Mouse (Mus musculus) forebrain, embryonic 12.5 days (tissue): ENCODE measurements around the gene Prss35. TPM values are rescaled to one million over a fixed set of nuclear protein-coding genes. Genes with fewer than 3 reads are reported as not detected.

ENCODE experiments used
- ATAC-seq: fragments of 200-750 bp; cut with Nextera tagmentation; 2 replicates; pipeline ENCODE4 v1.8.0; 2017; ENCODE audit warnings: moderate TSS enrichment; ENCODE audit not compliant: low FRiP score
- H3K27ac ChIP-seq: fragments of 300-500 bp; sonication (generic); 2 replicates; pipeline ENCODE4 v1.5.1; 2016; ENCODE audit warnings: mild to moderate bottlenecking
- H3K27me3 ChIP-seq: fragments of 300-500 bp; sonication (generic); 2 replicates; pipeline ENCODE4 v1.6.1; 2016; ENCODE audit warnings: mild to moderate bottlenecking
- H3K36me3 ChIP-seq: fragments of 300-500 bp; sonication (generic); replicated peaks from 2 replicates; pipeline ENCODE4 v1.6.1; 2016; ENCODE audit warnings: mild to moderate bottlenecking
- H3K4me1 ChIP-seq: fragments of 300-500 bp; sonication (generic); 2 replicates; pipeline ENCODE4 v1.6.1; 2016
- H3K4me2 ChIP-seq: fragments of 300-500 bp; sonication (generic); 2 replicates; pipeline ENCODE4 v1.6.1; 2016; ENCODE audit warnings: mild to moderate bottlenecking, moderate library complexity
- H3K4me3 ChIP-seq: fragments of 300-500 bp; sonication (generic); replicated peaks from 2 replicates; pipeline ENCODE4 v1.5.1; 2016; ENCODE audit warnings: mild to moderate bottlenecking
- H3K9ac ChIP-seq: fragments of 300-500 bp; sonication (generic); 2 replicates; pipeline ENCODE4 v1.6.1; 2016; ENCODE audit warnings: mild to moderate bottlenecking
- H3K9me3 ChIP-seq: fragments of 300-500 bp; sonication (generic); 2 replicates; pipeline ENCODE4 v1.6.1; 2016
- WGBS: fragments of 180-500 bp; shearing (Covaris S2); methylation state at CpG from one replicate; pipeline ENCODE4 v1.1.7; 2016; 5-methylcytosine and 5-hydroxymethylcytosine counted together
- polyA plus RNA-seq: library from polyadenylated mRNA; unstranded; fragments of >200 nt; fragmentation: Nextera tagmentation; extraction: Ambion mirVana; gene quantifications from 2 replicates; pipeline ENCODE4 v1.2.1, GENCODE M21; 2016

Prss35 gene
- polyA plus RNA-seq, 1 experiment from 2014 or later: 1.7 TPM

DNA sequence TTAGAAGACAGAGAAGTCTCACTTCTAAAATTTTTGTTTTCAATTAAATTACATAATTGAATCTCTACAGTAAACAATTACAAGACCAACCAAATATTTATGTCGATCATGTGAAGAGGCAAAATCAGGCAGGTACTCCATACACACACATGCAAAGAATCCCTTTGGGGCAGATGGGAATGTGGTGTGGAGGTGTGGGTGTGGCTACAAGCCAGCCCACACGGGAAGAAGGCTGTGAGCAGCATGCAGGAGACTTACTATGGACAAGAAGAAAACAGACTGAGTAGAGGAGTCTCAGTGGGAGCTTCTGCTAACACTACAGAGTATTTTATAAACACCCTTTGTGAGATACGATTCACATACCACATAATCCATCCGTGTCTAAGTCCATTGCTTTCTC, 34.8 kb downstream of the Prss35 start:
- 72% methylated on average over 4 of the region's 4 CpGs for WGBS
- no peaks in the 10 kb centered on the region for H3K27me3 ChIP-seq

DNA sequence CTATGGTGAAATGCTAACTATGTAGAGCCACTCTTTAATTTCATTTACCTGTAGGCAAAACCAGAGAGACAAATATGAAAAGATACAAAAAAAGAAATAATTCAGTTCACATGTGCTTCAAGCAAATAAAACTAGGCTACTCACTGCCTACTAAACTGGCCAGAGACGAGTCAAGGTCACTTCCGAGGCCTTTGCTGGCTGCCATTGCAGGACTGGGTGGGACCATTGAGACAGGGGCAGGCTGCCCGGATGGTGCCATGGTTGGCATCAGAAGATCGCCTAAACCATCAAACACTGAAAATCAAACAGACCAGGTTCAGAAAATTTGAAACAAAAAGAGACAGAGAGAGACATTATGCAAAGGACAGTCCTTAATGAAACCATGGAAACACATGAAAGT, 38.0 kb downstream of the Prss35 start:
- no peaks in the 10 kb centered on the region for H3K4me1 ChIP-seq
- WGBS: 94% methylated on average over 4 of the region's 4 CpGs
- H3K36me3 ChIP-seq: no peaks in the 10 kb centered on the region
- no peak overlapping the region for H3K4me2 ChIP-seq
- no peak overlapping the region for H3K9ac ChIP-seq
- H3K9me3 ChIP-seq: no peaks in the 10 kb centered on the region
- H3K4me3 ChIP-seq: no peak overlapping the region
- H3K27me3 ChIP-seq: no peaks in the 10 kb centered on the region
- no peak for ATAC-seq
- no peak overlapping the region for H3K27ac ChIP-seq

More for the DNA sequence above, 34.8 kb downstream of the Prss35 start:
- no peak overlapping the region for H3K4me2 ChIP-seq
- no peaks in the 10 kb centered on the region for H3K4me1 ChIP-seq
- no peak overlapping the region for H3K4me3 ChIP-seq
- H3K9me3 ChIP-seq: no peaks in the 10 kb centered on the region
- H3K36me3 ChIP-seq: 0 out of 2 replicates have a peak, but pooled peaks cover 2% of the 10 kb centered on the region
- no peak overlapping the region for H3K27ac ChIP-seq
- no peak overlapping the region for H3K9ac ChIP-seq
- no peak for ATAC-seq

DNA sequence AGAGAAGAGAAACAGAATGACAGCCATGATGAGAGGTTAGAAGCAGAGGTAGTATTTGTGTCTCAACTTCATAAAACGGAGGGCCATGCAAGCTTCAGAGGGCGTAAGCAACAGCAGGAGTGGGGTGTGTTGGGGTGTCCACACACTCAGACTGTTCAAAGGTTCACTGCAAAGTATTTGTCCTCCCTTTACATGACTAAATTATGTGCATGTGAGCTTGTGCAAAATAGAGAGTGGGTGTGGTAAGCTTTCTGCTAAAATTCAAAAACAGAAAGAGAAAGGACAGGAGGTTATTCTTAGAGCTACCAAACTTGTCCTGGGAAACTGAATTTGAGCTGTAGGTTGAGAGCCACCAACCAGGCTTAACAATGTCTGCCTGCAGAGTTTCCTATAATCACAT, 39.4 kb downstream of the Prss35 start:
- H3K4me1 ChIP-seq: no peaks in the 10 kb centered on the region
- 88% methylated on average over 2 of the region's 2 CpGs for WGBS

DNA sequence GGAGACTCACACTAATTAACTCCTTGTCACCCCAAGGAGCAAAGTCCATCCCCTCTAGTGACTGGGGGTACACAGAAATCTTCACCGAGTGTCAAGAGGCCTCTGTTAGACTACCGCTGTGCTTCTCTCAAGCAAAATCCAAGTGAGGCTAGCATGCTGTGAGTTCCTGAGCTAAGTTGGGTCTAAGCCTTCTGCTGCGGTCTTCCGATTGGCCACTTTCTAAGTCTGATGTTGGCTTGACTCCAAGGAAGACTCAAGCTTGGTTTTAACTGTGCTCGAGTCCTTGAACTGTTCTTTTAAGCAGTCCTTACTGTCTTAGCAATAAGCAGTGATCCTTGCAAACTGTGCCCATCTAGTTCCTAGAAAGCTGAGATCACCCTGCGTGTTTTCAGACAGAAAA, 45.7 kb downstream of the Prss35 start:
- H3K4me2 ChIP-seq: no peak overlapping the region

More for the DNA sequence above, 39.4 kb downstream of the Prss35 start:
- Histone ChIP-seq H3K4me2 (no peak overlapping the region), H3K27ac (no peak overlapping the region), H3K9ac (no peak overlapping the region), H3K27me3 (no peaks in the 10 kb centered on the region), H3K9me3 (no peaks in the 10 kb centered on the region), H3K4me3 (no peak overlapping the region), H3K36me3 (no peaks in the 10 kb centered on the region)
- ATAC-seq: no peak

DNA sequence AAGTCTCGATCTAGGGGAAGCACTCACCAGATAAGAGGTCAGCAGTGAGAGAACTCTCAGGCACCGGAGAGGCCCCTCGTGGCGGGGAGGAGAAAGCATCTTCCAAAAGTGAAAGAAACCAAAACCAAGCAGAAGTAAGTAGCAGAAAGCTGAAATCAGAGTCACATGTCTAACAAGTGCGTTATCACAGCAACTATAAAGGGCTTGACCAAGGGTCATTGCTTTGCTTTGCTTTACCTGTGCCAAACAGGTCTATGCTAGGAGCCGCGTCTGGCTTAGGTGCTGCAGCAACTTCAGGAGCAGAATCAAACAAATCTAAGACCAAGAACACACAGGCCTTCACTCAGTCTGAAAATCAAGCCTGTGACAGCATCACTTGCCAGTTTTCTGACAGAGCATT, 48.5 kb downstream of the Prss35 start:
- H3K4me2 ChIP-seq: no peak overlapping the region
- no peak overlapping the region for H3K4me3 ChIP-seq
- WGBS: 91% methylated on average over 7 of the region's 7 CpGs
- H3K9ac ChIP-seq: no peak overlapping the region
- no peaks in the 10 kb centered on the region for H3K4me1 ChIP-seq
- H3K27me3 ChIP-seq: no peaks in the 10 kb centered on the region
- no peaks in the 10 kb centered on the region for H3K9me3 ChIP-seq
- H3K36me3 ChIP-seq: no peaks in the 10 kb centered on the region
- no peak overlapping the region for H3K27ac ChIP-seq
- ATAC-seq: no peak

More for the DNA sequence above, 45.7 kb downstream of the Prss35 start:
- H3K9ac ChIP-seq: no peak overlapping the region
- no peaks in the 10 kb centered on the region for H3K4me1 ChIP-seq
- H3K4me3 ChIP-seq: no peak overlapping the region
- no peaks in the 10 kb centered on the region for H3K36me3 ChIP-seq
- ATAC-seq: no peak
- no peaks in the 10 kb centered on the region for H3K27me3 ChIP-seq
- H3K27ac ChIP-seq: no peak overlapping the region
- 86% methylated on average over 6 of the region's 6 CpGs for WGBS
- H3K9me3 ChIP-seq: no peaks in the 10 kb centered on the region

DNA sequence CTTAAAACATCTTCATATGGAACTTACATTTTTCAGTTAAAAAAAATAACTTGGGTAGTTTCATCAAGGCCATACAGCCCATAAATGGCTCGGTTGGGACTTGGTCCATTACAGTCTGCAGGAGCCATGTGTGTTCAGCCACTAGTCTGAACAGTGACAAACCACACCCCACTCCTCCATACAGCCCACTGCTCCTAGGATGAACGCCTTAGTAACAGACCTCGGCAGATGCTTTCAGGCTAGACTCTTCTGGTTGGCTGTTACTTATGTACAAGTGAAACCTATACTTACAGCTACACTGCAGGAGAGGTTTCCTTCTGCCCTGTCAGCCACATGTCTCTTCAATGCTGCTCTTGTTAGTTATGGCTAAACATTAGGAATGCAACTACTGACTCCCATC, 51.8 kb downstream of the Prss35 start:
- no peak for ATAC-seq
- Histone ChIP-seq H3K9ac (no peak overlapping the region), H3K9me3 (no peaks in the 10 kb centered on the region), H3K27me3 (no peaks in the 10 kb centered on the region), H3K4me2 (no peak overlapping the region), H3K4me1 (no peaks in the 10 kb centered on the region), H3K27ac (no peak overlapping the region), H3K4me3 (no peak overlapping the region), H3K36me3 (no peaks in the 10 kb centered on the region)
- WGBS: 68% methylated on average over 3 of the region's 3 CpGs

DNA sequence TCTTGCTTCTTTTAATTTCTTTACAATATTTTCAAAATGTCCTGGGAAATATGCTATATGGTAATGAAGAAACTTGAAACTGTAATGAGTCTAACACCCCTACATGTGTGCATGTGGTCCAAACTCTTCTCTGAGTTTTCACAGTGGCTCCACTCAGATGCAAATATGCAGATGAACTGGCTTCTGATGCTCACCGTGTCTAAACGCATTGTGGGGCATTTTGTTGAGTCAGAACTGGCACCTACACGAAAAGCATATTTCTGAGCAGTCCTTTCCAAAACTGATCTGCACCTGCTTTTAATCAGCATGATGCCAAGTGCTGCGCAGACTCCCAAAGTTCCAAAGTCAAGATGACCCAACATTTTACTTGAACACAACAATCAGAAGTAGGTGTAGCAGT, 54.1 kb downstream of the Prss35 start:
- 92% methylated on average over 4 of the region's 4 CpGs for WGBS
- Histone ChIP-seq H3K9me3 (no peaks in the 10 kb centered on the region), H3K9ac (no peak overlapping the region), H3K4me3 (no peak overlapping the region), H3K27ac (no peak overlapping the region), H3K36me3 (no peaks in the 10 kb centered on the region), H3K4me1 (no peaks in the 10 kb centered on the region), H3K27me3 (no peaks in the 10 kb centered on the region), H3K4me2 (no peak overlapping the region)
- ATAC-seq: no peak

DNA sequence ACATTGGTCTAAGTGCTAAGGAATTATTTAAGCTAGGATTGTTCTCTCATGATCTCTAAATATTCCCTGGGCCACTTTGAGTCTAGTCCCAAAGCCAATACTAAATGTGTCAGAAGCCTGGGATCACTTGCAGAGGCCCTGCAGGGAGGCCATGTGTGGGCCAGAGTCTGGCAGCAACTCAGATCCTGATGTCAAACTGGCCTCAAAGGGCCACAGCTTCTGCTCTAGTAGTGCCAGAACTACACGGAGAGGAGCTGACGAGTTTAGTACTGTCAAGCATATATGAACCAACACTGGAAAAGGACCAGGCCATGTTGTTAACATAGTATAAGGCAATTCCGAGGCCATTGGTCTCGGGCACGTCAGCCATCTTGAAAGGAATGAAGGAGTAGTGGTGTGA, 54.7 kb downstream of the Prss35 start:
- Histone ChIP-seq H3K4me1 (no peaks in the 10 kb centered on the region), H3K36me3 (no peaks in the 10 kb centered on the region), H3K9me3 (no peaks in the 10 kb centered on the region), H3K4me2 (no peak overlapping the region), H3K9ac (no peak overlapping the region), H3K4me3 (no peak overlapping the region), H3K27me3 (no peaks in the 10 kb centered on the region), H3K27ac (no peak overlapping the region)
- no peak for ATAC-seq
- WGBS: 91% methylated on average over 5 of the region's 5 CpGs

DNA sequence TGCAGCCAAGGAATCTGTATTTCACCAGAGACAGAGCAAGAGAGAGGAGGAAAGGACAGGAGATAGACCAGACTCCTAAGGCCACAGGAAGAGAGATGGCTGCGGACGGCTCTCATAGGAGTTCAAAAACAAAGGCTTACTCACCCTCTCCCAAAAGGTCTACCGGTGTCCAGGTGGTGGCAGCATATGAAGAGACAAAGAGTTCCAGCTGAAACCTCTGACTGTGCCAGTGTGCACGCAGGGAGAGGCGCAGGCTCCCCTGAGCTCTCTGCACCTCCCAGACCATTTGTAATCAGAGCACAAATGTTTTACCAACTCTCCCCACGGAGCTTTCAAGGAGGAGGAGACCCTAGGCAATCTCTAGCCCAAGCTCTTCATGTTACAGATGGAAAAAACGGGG, 55.2 kb downstream of the Prss35 start:
- Histone ChIP-seq H3K4me3 (no peak overlapping the region), H3K4me1 (no peaks in the 10 kb centered on the region), H3K9ac (no peak overlapping the region)

DNA sequence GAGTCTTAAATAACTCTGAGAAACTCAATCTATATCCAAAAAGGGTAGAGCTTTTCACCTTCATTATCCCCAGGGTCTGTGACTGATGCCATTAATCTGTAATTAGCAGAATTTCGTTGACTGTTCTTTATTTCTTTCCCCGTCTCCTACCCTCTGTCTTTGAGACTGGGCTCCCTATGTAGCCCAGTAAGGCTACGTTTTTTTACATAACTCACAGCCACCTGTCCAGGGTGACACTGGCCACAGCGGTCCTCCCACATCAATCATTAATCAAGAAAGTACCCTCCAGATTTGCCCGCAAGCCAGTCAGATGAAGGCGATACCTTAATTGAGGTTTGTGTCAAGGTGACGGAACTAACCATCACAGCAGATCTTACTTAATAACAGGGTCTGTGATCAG, 55.6 kb downstream of the Prss35 start:
- H3K27ac ChIP-seq: no peak overlapping the region
- ATAC-seq: no peak
- H3K36me3 ChIP-seq: no peaks in the 10 kb centered on the region
- 71% methylated on average over 7 of the region's 7 CpGs for WGBS
- no peak overlapping the region for H3K4me2 ChIP-seq
- H3K9ac ChIP-seq: no peak overlapping the region
- H3K4me1 ChIP-seq: no peaks in the 10 kb centered on the region
- H3K27me3 ChIP-seq: no peaks in the 10 kb centered on the region
- H3K9me3 ChIP-seq: no peaks in the 10 kb centered on the region
- H3K4me3 ChIP-seq: no peak overlapping the region

More for the DNA sequence above, 55.2 kb downstream of the Prss35 start:
- Histone ChIP-seq H3K4me2 (no peak overlapping the region), H3K36me3 (no peaks in the 10 kb centered on the region), H3K27ac (no peak overlapping the region), H3K27me3 (no peaks in the 10 kb centered on the region), H3K9me3 (no peaks in the 10 kb centered on the region)
- 38% methylated on average over 7 of the region's 7 CpGs for WGBS
- ATAC-seq: no peak

DNA sequence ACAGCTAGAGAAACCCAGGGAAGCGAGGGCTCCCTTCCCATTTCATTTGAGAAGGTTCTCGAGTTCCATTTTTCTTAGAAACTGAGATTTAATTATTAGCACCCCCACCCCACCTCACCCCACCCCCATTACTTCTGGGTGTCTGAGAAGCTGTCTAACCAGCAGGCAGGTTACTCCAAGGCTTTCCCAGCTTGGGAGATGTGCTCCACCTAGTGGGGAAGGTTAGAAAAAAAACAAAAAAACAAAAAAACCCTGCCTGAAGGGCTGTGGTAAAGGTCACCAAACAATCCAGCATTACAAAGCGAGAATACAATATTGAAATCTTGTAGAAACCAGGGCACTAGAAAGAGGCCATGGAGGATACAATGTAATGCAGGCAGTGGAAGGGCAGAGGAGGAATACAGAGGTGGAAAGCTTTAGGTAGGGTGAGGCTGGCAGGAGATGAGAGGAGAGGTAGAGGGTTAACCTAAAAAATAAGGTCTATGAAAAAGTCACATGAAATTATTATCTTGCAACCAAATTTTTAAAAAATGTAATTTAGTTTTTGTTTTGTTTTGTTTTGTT, 57.2 kb downstream of the Prss35 start:
- no peaks in the 10 kb centered on the region for H3K27me3 ChIP-seq
- H3K9ac ChIP-seq: no peak overlapping the region
- H3K36me3 ChIP-seq: no peaks in the 10 kb centered on the region
- 29% methylated on average over 3 of the region's 3 CpGs for WGBS
- no peaks in the 10 kb centered on the region for H3K9me3 ChIP-seq
- no peak overlapping the region for H3K27ac ChIP-seq
- ATAC-seq: peak; percentile 76; the same call in 1 of the 2 replicates
- H3K4me2 ChIP-seq: no peak overlapping the region
- no peaks in the 10 kb centered on the region for H3K4me1 ChIP-seq
- no peak overlapping the region for H3K4me3 ChIP-seq
